31 mouse cellular contexts compared by ENCODE assay signal in the genomic region with DNA sequence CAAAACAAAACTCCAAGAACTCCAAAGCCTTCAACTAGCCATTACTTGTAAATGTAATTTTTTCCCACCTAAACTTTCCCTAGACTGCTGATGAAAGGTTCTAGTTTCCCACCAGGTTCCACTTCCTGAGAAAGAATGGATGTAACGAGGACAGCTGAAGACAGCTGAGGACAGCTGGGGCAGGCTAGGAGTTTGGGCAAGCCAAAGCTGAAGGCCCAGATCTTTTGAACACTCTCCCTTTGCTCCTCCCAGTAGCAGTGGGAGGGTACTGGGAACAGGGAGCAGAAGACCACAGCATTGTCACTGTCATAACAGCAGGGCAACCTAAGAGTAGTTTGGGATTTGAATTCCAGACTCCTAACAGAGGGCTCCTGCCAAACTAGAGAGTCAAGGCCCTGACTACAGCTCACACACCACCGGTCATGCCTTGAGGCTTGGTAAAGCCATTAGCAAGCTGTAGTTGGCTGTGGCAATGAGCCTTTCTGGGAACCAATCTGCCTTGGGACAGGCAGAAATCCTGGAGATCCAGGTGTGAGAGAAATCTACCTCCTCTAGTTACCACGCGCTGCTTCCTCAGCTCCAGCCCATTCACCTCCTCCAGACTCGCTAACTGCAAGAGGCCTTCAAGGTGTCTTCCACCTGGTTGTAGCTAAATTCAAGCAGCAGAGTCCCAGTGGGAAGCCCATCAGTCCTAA. TPM values are rescaled to one million over a fixed set of nuclear protein-coding genes. Genes with fewer than 3 reads are reported as not detected.
DNase-seq lines count a peak whose midpoint lies in the region; ATAC-seq and TF ChIP-seq lines count a peak whose summit lies in the region.
"Had no signal": no experiment of that assay in that cellular context is flagged by ENCODE, and none has a peak within 500 bp of the region (broad histone marks: within the 10 kb centered on the region; RNA-seq: fewer than 3 reads in every experiment).

No protein-coding gene starts in this region.

- H3K4me1 ChIP-seq in E14TG2a.4 (replicated peaks; ENCODE audit: low read depth, low read length) (peaks cover 87% of the 10 kb centered on the region), ES-E14 (ENCODE audit: control insufficient read depth in 2 of 2, insufficient read depth in 2 of 2, low read length in 2 of 2, poor library complexity in 1 of 2) (peaks cover 15 to 44% of the 10 kb centered on the region in 2 experiments)
- peaks cover 12% of the 10 kb centered on the region; the same call in 1 of the 2 replicates for H3K4me1 ChIP-seq in intestine, embryonic 16.5 days (ENCODE audit: control insufficient read depth, insufficient read depth, low read length)
- peaks cover 4% of the 10 kb centered on the region; the same call in 1 of the 2 replicates for H3K4me1 ChIP-seq in stomach, embryonic 15.5 days
- H3K4me1 ChIP-seq in hindbrain, embryonic 12.5 days: no peaks in the 10 kb centered on the region
- H3K4me1 ChIP-seq: forebrain, embryonic 12.5 days; hindbrain, embryonic 13.5 days; limb, embryonic 10.5 days; limb, embryonic 15.5 days; liver, embryonic 13.5 days; midbrain, embryonic 12.5 days; neural tube, embryonic 15.5 days had no signal

- no peak overlapping the region; the same call in 1 of the 2 replicates for H3K9ac ChIP-seq in ES-E14 (ENCODE audit: insufficient read depth, low read depth, low read length, poor library complexity, severe bottlenecking)
- H3K9ac ChIP-seq in intestine, embryonic 16.5 days (ENCODE audit: low read depth, low read length): no peak overlapping the region
- no peak overlapping the region for H3K9ac ChIP-seq in stomach, embryonic 15.5 days
- no peak overlapping the region for H3K9ac ChIP-seq in hindbrain, embryonic 12.5 days
- H3K9ac ChIP-seq: forebrain, embryonic 12.5 days; heart, embryonic 12.5 days; hindbrain, embryonic 13.5 days; limb, embryonic 15.5 days; liver, embryonic 13.5 days; midbrain, embryonic 12.5 days; neural tube, embryonic 15.5 days had no signal

- H3K36me3 ChIP-seq in E14TG2a.4 (ENCODE audit: insufficient read depth, low read length): peaks cover 73% of the 10 kb centered on the region
- H3K36me3 ChIP-seq in ES-E14 (ENCODE audit: control insufficient read depth, insufficient read depth, low read length, poor library complexity, severe bottlenecking): peaks cover 8% of the 10 kb centered on the region; the same call in 1 of the 2 replicates
- peaks cover 7% of the 10 kb centered on the region for H3K36me3 ChIP-seq in intestine, embryonic 16.5 days (ENCODE audit: control insufficient read depth, insufficient read depth, low read length)
- 0 out of 2 replicates have a peak, but pooled peaks cover 6% of the 10 kb centered on the region for H3K36me3 ChIP-seq in stomach, embryonic 15.5 days
- peaks cover 24% of the 10 kb centered on the region for H3K36me3 ChIP-seq in hindbrain, embryonic 12.5 days

- no peak overlapping the region for H3K4me2 ChIP-seq in intestine, embryonic 16.5 days (ENCODE audit: low read depth, low read length)
- no peak overlapping the region for H3K4me2 ChIP-seq in stomach, embryonic 15.5 days
- H3K4me2 ChIP-seq in hindbrain, embryonic 12.5 days (replicated peaks): no peak overlapping the region
- H3K4me2 ChIP-seq: forebrain, embryonic 12.5 days; heart, embryonic 12.5 days; hindbrain, embryonic 13.5 days; limb, embryonic 15.5 days; liver, embryonic 13.5 days; midbrain, embryonic 12.5 days; neural tube, embryonic 15.5 days had no signal

- H3K27ac ChIP-seq in ES-E14 (ENCODE audit: insufficient read depth, low read depth, low read length, poor library complexity, severe bottlenecking): peak overlapping the region; percentile 84
- peak overlapping the region; percentile 79 for H3K27ac ChIP-seq in intestine, embryonic 16.5 days (ENCODE audit: low read length)
- H3K27ac ChIP-seq in stomach, embryonic 15.5 days: peak overlapping the region; percentile 35; the same call in 1 of the 2 replicates
- no peak overlapping the region for H3K27ac ChIP-seq in hindbrain, embryonic 12.5 days
- H3K27ac ChIP-seq: forebrain, embryonic 12.5 days; hindbrain, embryonic 13.5 days; kidney, postnatal 0 days; limb, embryonic 10.5 days; limb, embryonic 15.5 days; liver, embryonic 13.5 days; midbrain, embryonic 12.5 days; neural tube, embryonic 15.5 days had no signal

- WGBS in intestine, embryonic 16.5 days: 87% methylated on average over 5 of the region's 5 CpGs
- 86% methylated on average over 5 of the region's 5 CpGs for WGBS in stomach, embryonic 15.5 days
- WGBS in hindbrain, embryonic 12.5 days: 95% methylated on average over 5 of the region's 5 CpGs

- H3K4me3 ChIP-seq in E14TG2a.4 (replicated peaks; ENCODE audit: low read length) (peak overlapping the region; percentile 43), ES-E14 (ENCODE audit: insufficient read depth in 1 of 2, low read depth in 1 of 2, low read length in 2 of 2, poor library complexity in 1 of 2, severe bottlenecking in 1 of 2) (no peak overlapping the region)
- no peak overlapping the region for H3K4me3 ChIP-seq in intestine, embryonic 16.5 days (ENCODE audit: low read length)
- no peak overlapping the region for H3K4me3 ChIP-seq in stomach, embryonic 15.5 days (replicated peaks)
- no peak overlapping the region for H3K4me3 ChIP-seq in hindbrain, embryonic 12.5 days
- H3K4me3 ChIP-seq: erythroblast, embryonic 14.5 days; forebrain, embryonic 12.5 days; heart, embryonic 12.5 days; hindbrain, embryonic 13.5 days; limb, embryonic 10.5 days; limb, embryonic 15.5 days; liver, embryonic 13.5 days; megakaryocyte, embryonic 14.5 days; midbrain, embryonic 12.5 days; neural tube, embryonic 15.5 days had no signal

- in situ Hi-C loops in ES-E14 (cut with MboI; ENCODE audit: low sequenced_read_pairs in 2 of 2, unreplicated experiment in 2 of 2): no loop called here

- TF ChIP-seq CTCF in E14TG2a.4 (conservative IDR thresholded peaks at IDR 0.05; ENCODE audit: low read length): no peak

- H3K9me3 ChIP-seq in E14TG2a.4 (ENCODE audit: low read length) (no peaks in the 10 kb centered on the region), ES-E14 (ENCODE audit: control insufficient read depth, insufficient read depth, low read depth, low read length) (no peaks in the 10 kb centered on the region)
- no peaks in the 10 kb centered on the region for H3K9me3 ChIP-seq in intestine, embryonic 16.5 days (ENCODE audit: control insufficient read depth, low read length)
- no peaks in the 10 kb centered on the region for H3K9me3 ChIP-seq in stomach, embryonic 15.5 days
- H3K9me3 ChIP-seq in hindbrain, embryonic 12.5 days (replicated peaks): no peaks in the 10 kb centered on the region
- H3K9me3 ChIP-seq: forebrain, embryonic 12.5 days; G1E; heart, embryonic 12.5 days; hindbrain, embryonic 13.5 days; limb, embryonic 10.5 days; limb, embryonic 15.5 days; liver, embryonic 13.5 days; megakaryocyte, embryonic 14.5 days; midbrain, embryonic 12.5 days; neural tube, embryonic 15.5 days had no signal

- peak; percentile 10; the same call in 1 of the 2 replicates for ATAC-seq in intestine, embryonic 16.5 days
- ATAC-seq in stomach, embryonic 15.5 days (ENCODE audit: insufficient read depth, low FRiP score, low read depth): no peak
- no peak for ATAC-seq in hindbrain, embryonic 12.5 days (ENCODE audit: low FRiP score)
- ATAC-seq: lung, postnatal 0 days had no signal

- no peaks in the 10 kb centered on the region for H3K27me3 ChIP-seq in E14TG2a.4 (ENCODE audit: insufficient read depth, low read length)
- H3K27me3 ChIP-seq in intestine, embryonic 16.5 days (replicated peaks; ENCODE audit: control insufficient read depth, insufficient read depth, low read length): no peaks in the 10 kb centered on the region
- no peaks in the 10 kb centered on the region for H3K27me3 ChIP-seq in stomach, embryonic 15.5 days (replicated peaks)
- no peaks in the 10 kb centered on the region for H3K27me3 ChIP-seq in hindbrain, embryonic 12.5 days
- H3K27me3 ChIP-seq: forebrain, embryonic 12.5 days; heart, embryonic 12.5 days; hindbrain, embryonic 13.5 days; limb, embryonic 15.5 days; liver, embryonic 13.5 days; megakaryocyte, embryonic 14.5 days; midbrain, embryonic 12.5 days; neural tube, embryonic 15.5 days had no signal

- DNase-seq in ES-E14 (ENCODE audit: low read depth, low spot score): no peak
- DNase-seq in frontal cortex, postnatal 25 days (ENCODE audit: low spot score in 2 of 2): no peak
- DNase-seq in cerebellum, postnatal 36 days: no peak
- DNase-seq: adrenal gland, postnatal 14 days; cerebellum, adult 11 months; cerebellum, adult 9-10 months; gastrocnemius, postnatal 14 days; kidney, adult 2 months; layer of hippocampus, adult 9-11 months; liver, embryonic 13.5 days; lung, adult 18-20 months; lung, postnatal 4 days; retina, postnatal 1 day; right cerebral cortex, postnatal 25 days; spleen, adult 18-20 months had no signal

TF ChIP-seq in ES-E14, 5 proteins besides CTCF, POLR2A, EP300 and RAD21 (continues in another document):
- no peak for TF ChIP-seq MAFK (IDR thresholded peaks at IDR 0.05; ENCODE audit: insufficient read depth, low read depth, low read length)

RNA-seq across cellular contexts. Expression of a gene that starts 19.1 kb away (rescaled TPM):
- 9.6 and 17.1 TPM in 2 replicates for total RNA-seq in ES-E14 (2012; rRNA removed)
- 36.2 and 36.5 TPM in 2 replicates for polyA plus RNA-seq in intestine, embryonic 16.5 days (2015; fragmentation: Nextera tagmentation; extraction: Ambion mirVana)
- polyA plus RNA-seq in stomach, embryonic 15.5 days (2015; fragmentation: Nextera tagmentation; extraction: Ambion mirVana): 31.1 and 32.8 TPM in 2 replicates
- polyA plus RNA-seq in hindbrain, embryonic 12.5 days (2016; fragmentation: Nextera tagmentation; extraction: Ambion mirVana): 32.2 and 36.2 TPM in 2 replicates

RNA-seq across cellular contexts. Expression of a gene that starts 25.0 kb away (rescaled TPM):
- total RNA-seq in ES-E14 (2012; rRNA removed): 1,251 and 1,343 TPM in 2 replicates
- 1,062 and 1,181 TPM in 2 replicates for polyA plus RNA-seq in intestine, embryonic 16.5 days (2015; fragmentation: Nextera tagmentation; extraction: Ambion mirVana)
- polyA plus RNA-seq in stomach, embryonic 15.5 days (2015; fragmentation: Nextera tagmentation; extraction: Ambion mirVana): 1,181 and 1,204 TPM in 2 replicates
- 811 and 819 TPM in 2 replicates for polyA plus RNA-seq in hindbrain, embryonic 12.5 days (2016; fragmentation: Nextera tagmentation; extraction: Ambion mirVana)

RNA-seq across cellular contexts. Expression of a gene that starts 25.3 kb away (rescaled TPM):
- 99.2 and 151 TPM in 2 replicates for total RNA-seq in ES-E14 (2012; rRNA removed)
- 17.3 and 22.0 TPM in 2 replicates for polyA plus RNA-seq in intestine, embryonic 16.5 days (2015; fragmentation: Nextera tagmentation; extraction: Ambion mirVana)
- 19.8 and 21.4 TPM in 2 replicates for polyA plus RNA-seq in stomach, embryonic 15.5 days (2015; fragmentation: Nextera tagmentation; extraction: Ambion mirVana)
- polyA plus RNA-seq in hindbrain, embryonic 12.5 days (2016; fragmentation: Nextera tagmentation; extraction: Ambion mirVana): 19.6 and 21.8 TPM in 2 replicates

RNA-seq across cellular contexts. Expression of a gene that starts 36.8 kb away (rescaled TPM):
- 0.48 and 0.54 TPM in 2 replicates for total RNA-seq in ES-E14 (2012; rRNA removed)
- 1.8 and 2.4 TPM in 2 replicates for polyA plus RNA-seq in intestine, embryonic 16.5 days (2015; fragmentation: Nextera tagmentation; extraction: Ambion mirVana)
- 3.2 and 5.0 TPM in 2 replicates for polyA plus RNA-seq in stomach, embryonic 15.5 days (2015; fragmentation: Nextera tagmentation; extraction: Ambion mirVana)
- polyA plus RNA-seq in hindbrain, embryonic 12.5 days (2016; fragmentation: Nextera tagmentation; extraction: Ambion mirVana): 3.6 and 4.0 TPM in 2 replicates
- polyA plus RNA-seq: erythroblast, embryonic 14.5 days; G1E had no signal

RNA-seq across cellular contexts. Expression of a gene that starts 55.2 kb away (rescaled TPM):
- 62.1 and 73.0 TPM in 2 replicates for total RNA-seq in ES-E14 (2012; rRNA removed)
- polyA plus RNA-seq in intestine, embryonic 16.5 days (2015; fragmentation: Nextera tagmentation; extraction: Ambion mirVana): 97.4 and 104 TPM in 2 replicates
- 85.5 and 88.6 TPM in 2 replicates for polyA plus RNA-seq in stomach, embryonic 15.5 days (2015; fragmentation: Nextera tagmentation; extraction: Ambion mirVana)
- polyA plus RNA-seq in hindbrain, embryonic 12.5 days (2016; fragmentation: Nextera tagmentation; extraction: Ambion mirVana): 74.4 and 75.0 TPM in 2 replicates
